Mouse (Mus musculus): ENCODE results near the gene Dnajc3. TPM values are rescaled to one million over a fixed set of nuclear protein-coding genes. Genes with fewer than 3 reads are reported as not detected.
A peak's percentile ranks its signal among the peaks of the same experiment; 100 is the strongest.

Gene Dnajc3
- polyA plus RNA-seq, 1 experiment from 2014 or later, result 32.9 TPM

- Histone ChIP-seq H3K9ac (no peak overlapping the region), H3K27me3 (no peaks in the 10 kb centered on the region), H3K36me3 (no peaks in the 10 kb centered on the region), H3K4me2 (replicated peaks) (no peak overlapping the region), H3K9me3 (no peaks in the 10 kb centered on the region), H3K4me3 (no peak overlapping the region), H3K4me1 (peaks cover 17% of the 10 kb centered on the region), H3K27ac (no peak overlapping the region)
- 92% methylated on average over 9 of the region's 9 CpGs for WGBS
- no peak for ATAC-seq (ENCODE audit: low FRiP score, low read depth)
Measured at GRCm38 (mm10) chr14:118934686-118935085, 3.1 kb upstream of the Dnajc3 start.

- WGBS, result 61% methylated on average over 3 of the region's 3 CpGs
- no peak overlapping the region for H3K9ac ChIP-seq
- H3K27ac ChIP-seq, result no peak overlapping the region
- ATAC-seq (ENCODE audit: low FRiP score, low read depth), result no peak
- H3K4me2 ChIP-seq (replicated peaks), result no peak overlapping the region
- H3K4me3 ChIP-seq, result no peak overlapping the region
- H3K9me3 ChIP-seq, result no peaks in the 10 kb centered on the region
- no peaks in the 10 kb centered on the region for H3K36me3 ChIP-seq
- H3K27me3 ChIP-seq, result no peaks in the 10 kb centered on the region
- peaks cover 25% of the 10 kb centered on the region for H3K4me1 ChIP-seq
Measured at GRCm38 (mm10) chr14:118936236-118936635, 1.5 kb upstream of the Dnajc3 start.

GRCm38 (mm10) chr14:118936952-118937351, 824 bp upstream of the Dnajc3 start:
- no peak for ATAC-seq (ENCODE audit: low FRiP score, low read depth)
- Histone ChIP-seq H3K27me3 (no peaks in the 10 kb centered on the region), H3K4me2 (replicated peaks) (peak overlapping the region; percentile 72), H3K36me3 (no peaks in the 10 kb centered on the region), H3K4me1 (peaks cover 28% of the 10 kb centered on the region), H3K9me3 (no peaks in the 10 kb centered on the region), H3K27ac (peak overlapping the region; percentile 85; the same call in 1 of the 2 replicates), H3K9ac (peak overlapping the region; percentile 70), H3K4me3 (peak overlapping the region; percentile 99)
- WGBS, result 32% methylated on average over 4 of the region's 4 CpGs

- ATAC-seq (ENCODE audit: low FRiP score, low read depth), result no peak
- H3K27me3 ChIP-seq, result no peaks in the 10 kb centered on the region
- WGBS, result 2% methylated on average over 7 of the region's 7 CpGs
- H3K9ac ChIP-seq, result peak overlapping the region; percentile 99
- H3K4me2 ChIP-seq (replicated peaks), result peak overlapping the region; percentile 70
- H3K4me3 ChIP-seq, result peak overlapping the region; percentile 99
- H3K36me3 ChIP-seq, result no peaks in the 10 kb centered on the region
- H3K9me3 ChIP-seq, result no peaks in the 10 kb centered on the region
- H3K27ac ChIP-seq, result no peak overlapping the region; the same call in 1 of the 2 replicates
- H3K4me1 ChIP-seq, result peaks cover 32% of the 10 kb centered on the region
Measured at GRCm38 (mm10) chr14:118938551-118938950, 775 bp downstream of the Dnajc3 start.

GRCm38 (mm10) chr14:118940796-118941495, 3.2 kb downstream of the Dnajc3 start:
- Histone ChIP-seq H3K36me3 (no peaks in the 10 kb centered on the region), H3K9ac (no peak overlapping the region), H3K4me1 (peaks cover 32% of the 10 kb centered on the region), H3K9me3 (no peaks in the 10 kb centered on the region), H3K4me2 (replicated peaks) (no peak overlapping the region), H3K27ac (no peak overlapping the region), H3K27me3 (no peaks in the 10 kb centered on the region), H3K4me3 (no peak overlapping the region)
- WGBS, result 75% methylated on average over 4 of the region's 4 CpGs
- ATAC-seq (ENCODE audit: low FRiP score, low read depth), result no peak

- Histone ChIP-seq H3K9me3 (no peaks in the 10 kb centered on the region), H3K27me3 (no peaks in the 10 kb centered on the region), H3K27ac (no peak overlapping the region), H3K4me1 (peaks cover 27% of the 10 kb centered on the region), H3K4me3 (no peak overlapping the region), H3K36me3 (no peaks in the 10 kb centered on the region), H3K4me2 (replicated peaks) (no peak overlapping the region), H3K9ac (peak overlapping the region; percentile 31; the same call in 1 of the 2 replicates)
- 45% methylated on average over 12 of the region's 12 CpGs for WGBS
- ATAC-seq (ENCODE audit: low FRiP score, low read depth), result no peak
Measured at GRCm38 (mm10) chr14:118942076-118942475, 4.3 kb downstream of the Dnajc3 start.

- H3K9me3 ChIP-seq, result no peaks in the 10 kb centered on the region
- H3K27me3 ChIP-seq, result no peaks in the 10 kb centered on the region
- no peak for ATAC-seq (ENCODE audit: low FRiP score, low read depth)
- H3K4me1 ChIP-seq, result peaks cover 14% of the 10 kb centered on the region
- 77% methylated on average over 2 of the region's 2 CpGs for WGBS
- no peak overlapping the region for H3K9ac ChIP-seq
- H3K4me2 ChIP-seq (replicated peaks), result no peak overlapping the region
- H3K27ac ChIP-seq, result no peak overlapping the region
- H3K36me3 ChIP-seq, result no peaks in the 10 kb centered on the region
- H3K4me3 ChIP-seq, result no peak overlapping the region
Measured at GRCm38 (mm10) chr14:118944702-118945101, 6.9 kb downstream of the Dnajc3 start.

- ATAC-seq (ENCODE audit: low FRiP score, low read depth), result no peak
- peaks cover 8% of the 10 kb centered on the region for H3K36me3 ChIP-seq
- no peaks in the 10 kb centered on the region for H3K4me1 ChIP-seq
- no peaks in the 10 kb centered on the region for H3K9me3 ChIP-seq
- no peak overlapping the region for H3K9ac ChIP-seq
- H3K4me2 ChIP-seq (replicated peaks), result no peak overlapping the region
- 97% methylated on average over 1 of the region's 1 CpGs for WGBS
- no peaks in the 10 kb centered on the region for H3K27me3 ChIP-seq
- H3K27ac ChIP-seq, result no peak overlapping the region
- H3K4me3 ChIP-seq, result no peak overlapping the region
Measured at GRCm38 (mm10) chr14:118948841-118949240, 11.1 kb downstream of the Dnajc3 start.

GRCm38 (mm10) chr14:118951912-118952583, 14.3 kb downstream of the Dnajc3 start:
- 91% methylated on average over 9 of the region's 9 CpGs for WGBS
- no peaks in the 10 kb centered on the region for H3K9me3 ChIP-seq
- ATAC-seq (ENCODE audit: low FRiP score, low read depth), result no peak

GRCm38 (mm10) chr14:118958010-118958409, 20.2 kb downstream of the Dnajc3 start:
- ATAC-seq (ENCODE audit: low FRiP score, low read depth), result no peak

More at GRCm38 (mm10) chr14:118951912-118952583, 14.3 kb downstream of the Dnajc3 start:
- Histone ChIP-seq H3K4me3 (no peak overlapping the region), H3K36me3 (peaks cover 32% of the 10 kb centered on the region), H3K27me3 (no peaks in the 10 kb centered on the region), H3K27ac (no peak overlapping the region), H3K4me1 (no peaks in the 10 kb centered on the region), H3K9ac (no peak overlapping the region), H3K4me2 (replicated peaks) (no peak overlapping the region)

GRCm38 (mm10) chr14:118965356-118966000, 27.7 kb downstream of the Dnajc3 start:
- WGBS, result 95% methylated on average over 4 of the region's 4 CpGs

More at GRCm38 (mm10) chr14:118958010-118958409, 20.2 kb downstream of the Dnajc3 start:
- no peak overlapping the region for H3K4me3 ChIP-seq
- H3K4me1 ChIP-seq, result no peaks in the 10 kb centered on the region
- WGBS, result 92% methylated on average over 3 of the region's 3 CpGs
- H3K27me3 ChIP-seq, result no peaks in the 10 kb centered on the region
- H3K9me3 ChIP-seq, result no peaks in the 10 kb centered on the region
- peaks cover 75% of the 10 kb centered on the region for H3K36me3 ChIP-seq
- no peak overlapping the region for H3K9ac ChIP-seq
- H3K27ac ChIP-seq, result no peak overlapping the region
- H3K4me2 ChIP-seq (replicated peaks), result no peak overlapping the region

GRCm38 (mm10) chr14:118967646-118968045, 29.9 kb downstream of the Dnajc3 start:
- Histone ChIP-seq H3K9me3 (no peaks in the 10 kb centered on the region), H3K4me3 (no peak overlapping the region), H3K4me2 (replicated peaks) (no peak overlapping the region), H3K27ac (no peak overlapping the region), H3K9ac (no peak overlapping the region), H3K4me1 (no peaks in the 10 kb centered on the region), H3K27me3 (no peaks in the 10 kb centered on the region), H3K36me3 (peaks cover 57% of the 10 kb centered on the region)
- no peak for ATAC-seq (ENCODE audit: low FRiP score, low read depth)
- 86% methylated on average over 7 of the region's 7 CpGs for WGBS

More at GRCm38 (mm10) chr14:118965356-118966000, 27.7 kb downstream of the Dnajc3 start:
- Histone ChIP-seq H3K27ac (no peak overlapping the region), H3K27me3 (no peaks in the 10 kb centered on the region), H3K9ac (no peak overlapping the region), H3K9me3 (no peaks in the 10 kb centered on the region), H3K4me2 (replicated peaks) (no peak overlapping the region), H3K4me3 (no peak overlapping the region), H3K4me1 (no peaks in the 10 kb centered on the region), H3K36me3 (peaks cover 54% of the 10 kb centered on the region)
- ATAC-seq (ENCODE audit: low FRiP score, low read depth), result no peak

Data from limb, embryonic 13.5 days (tissue).